Mouse (Mus musculus) kidney, postnatal 4 days (tissue): ENCODE measurements around the gene Cnp.
A peak's percentile ranks its signal among the peaks of the same experiment; 100 is the strongest.
"Not testable (repeated sequence)": the region's sequence is repeated elsewhere in the genome, so short reads cannot be mapped to it uniquely, and the experiment has no call there.

Experiments used
- DNase-seq, 2 experiments: peaks; one replicate each; pipeline ENCODE4 v3.0.0; 2021; ENCODE audit warnings: mixed read lengths in 2 of 2

Cnp gene

GRCm38 (mm10) chr11:100557563-100557962 lies 17.1 kb upstream of the Cnp start:
- no peak for DNase-seq

DNA sequence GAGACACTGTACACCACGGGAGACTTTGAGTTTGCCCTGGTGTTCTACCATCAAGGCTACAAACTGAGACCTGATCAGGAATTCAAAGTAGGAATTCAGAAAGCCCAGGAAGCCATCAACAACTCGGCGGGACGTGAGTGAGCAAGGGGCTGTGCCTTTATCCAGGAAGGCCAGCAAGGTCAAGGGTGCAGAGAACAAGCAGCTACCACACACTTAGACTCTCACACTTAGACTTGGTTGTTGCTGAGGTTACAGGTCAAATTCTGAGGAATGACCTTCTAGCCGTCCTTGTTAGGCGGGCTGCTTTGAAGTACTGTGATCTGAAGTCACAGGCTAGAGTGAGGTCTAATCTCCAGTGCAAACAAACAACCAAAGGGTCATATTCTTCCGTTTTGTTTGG lies 15.2 kb upstream of the Cnp start:
- no peak for DNase-seq

- no peak for DNase-seq
These were observed 13.0 kb upstream of the Cnp start for GRCm38 (mm10) chr11:100561748-100562147.

DNA sequence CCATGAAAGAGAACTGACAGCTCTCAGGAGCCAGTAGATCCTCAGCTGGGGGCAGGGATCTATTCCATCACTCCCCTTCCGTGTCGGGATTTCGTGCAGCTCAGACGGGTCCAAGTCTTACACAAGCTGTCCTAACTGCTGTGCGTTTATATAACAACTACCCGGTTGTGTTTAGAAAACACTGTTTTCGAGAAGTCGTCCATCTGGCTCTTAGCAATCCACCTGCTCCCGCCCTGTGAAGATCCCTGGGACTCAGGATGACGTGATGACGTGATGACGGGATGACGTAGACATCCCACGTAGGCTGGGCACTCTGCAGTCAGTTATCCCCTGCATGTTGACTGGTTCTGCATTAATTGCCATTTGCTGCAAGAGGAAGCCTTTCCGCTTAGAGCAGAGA lies 10.4 kb upstream of the Cnp start:
- DNase-seq, result no peak

- DNase-seq, result no peak
These were observed 10.0 kb upstream of the Cnp start for GRCm38 (mm10) chr11:100564703-100565102.

GRCm38 (mm10) chr11:100567229-100567628 lies 7.5 kb upstream of the Cnp start:
- no peak for DNase-seq

DNA sequence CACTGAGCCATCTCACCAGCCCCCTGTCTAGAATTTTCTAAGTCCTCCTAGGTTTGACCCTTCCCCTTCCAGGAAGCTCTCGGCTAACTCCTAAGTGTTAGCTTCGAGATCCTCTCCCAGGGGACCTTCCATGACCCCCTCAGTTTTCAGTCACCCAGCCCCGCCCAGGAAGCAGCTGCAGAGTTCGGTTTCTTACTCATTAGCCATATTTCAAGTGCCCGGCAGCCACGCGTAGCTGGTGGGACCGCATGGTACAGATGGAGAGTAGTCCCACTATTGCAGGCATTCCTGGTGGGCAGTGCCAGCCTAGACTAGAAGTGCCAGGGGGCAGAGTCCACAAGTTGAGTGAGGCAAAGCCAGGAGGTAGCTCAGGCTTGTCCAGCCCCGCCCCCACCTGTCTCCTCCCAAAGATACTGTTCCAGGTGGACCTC lies 6.9 kb upstream of the Cnp start:
- peak; percentile 57 to 77 for DNase-seq

- no peak for DNase-seq
These were observed 6.0 kb upstream of the Cnp start for GRCm38 (mm10) chr11:100568692-100569091.

- DNase-seq, result no peak
These were observed 4.9 kb upstream of the Cnp start for GRCm38 (mm10) chr11:100569789-100570188.

DNA sequence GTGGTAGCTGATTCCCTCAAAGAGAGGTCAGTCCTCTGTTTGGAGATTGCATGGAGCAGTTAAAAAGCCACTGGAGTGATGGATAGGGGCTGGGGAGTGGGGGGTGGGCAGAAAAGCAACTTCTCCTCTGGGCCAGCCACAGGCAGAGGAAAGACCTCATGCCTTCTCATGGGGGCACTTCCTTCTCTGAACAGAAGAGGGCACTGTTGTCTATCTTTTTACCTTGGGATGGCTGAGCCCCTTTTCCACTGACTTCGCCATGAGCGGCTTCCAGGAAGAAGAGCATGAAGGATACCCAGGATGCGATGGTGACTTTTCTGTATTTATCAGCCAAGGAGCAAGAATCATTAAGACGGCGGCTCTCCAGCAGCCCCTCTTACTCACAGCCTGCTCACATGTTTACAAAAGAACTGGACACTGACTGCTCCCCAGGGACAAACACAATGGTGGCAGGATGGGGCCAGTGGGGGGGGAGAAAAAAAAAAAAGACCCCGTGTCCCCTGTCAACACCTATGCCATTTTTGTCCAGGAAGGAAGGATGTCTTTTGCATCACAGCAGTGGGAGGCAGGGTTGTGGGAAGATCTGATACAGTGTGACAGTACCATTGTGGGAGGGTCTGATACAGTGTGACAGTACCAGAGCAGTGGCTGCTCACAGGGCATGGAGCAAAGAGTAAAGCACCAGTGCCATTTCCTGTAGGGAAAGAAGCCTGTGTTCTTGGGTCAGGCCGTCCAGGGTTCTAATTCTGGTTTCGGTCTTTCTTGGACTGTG lies 4.1 kb upstream of the Cnp start:
- peak; percentile 73 to 80 for DNase-seq

GRCm38 (mm10) chr11:100571202-100571567 lies 3.5 kb upstream of the Cnp start:
- no peak for DNase-seq

DNA sequence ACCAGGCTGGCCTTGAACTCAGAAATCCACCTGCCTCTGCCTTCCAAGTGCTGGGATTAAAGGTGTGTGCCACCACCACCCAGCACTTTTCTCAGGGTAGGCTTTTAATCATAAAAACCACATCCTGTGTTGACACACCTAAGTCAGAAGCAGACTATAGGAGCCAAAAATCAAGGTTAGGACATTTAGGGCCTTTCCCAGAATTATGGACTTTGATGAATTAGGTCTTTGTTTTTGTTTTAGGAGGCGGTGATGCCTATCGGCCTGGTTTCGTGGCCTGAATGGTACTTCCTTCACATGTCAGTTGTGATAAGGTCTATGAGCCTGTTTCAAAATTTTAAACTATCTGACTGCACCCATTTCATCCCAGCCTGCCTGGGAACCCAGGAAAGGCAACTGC lies 516 bp upstream of the Cnp start:
- no peak for DNase-seq

DNA sequence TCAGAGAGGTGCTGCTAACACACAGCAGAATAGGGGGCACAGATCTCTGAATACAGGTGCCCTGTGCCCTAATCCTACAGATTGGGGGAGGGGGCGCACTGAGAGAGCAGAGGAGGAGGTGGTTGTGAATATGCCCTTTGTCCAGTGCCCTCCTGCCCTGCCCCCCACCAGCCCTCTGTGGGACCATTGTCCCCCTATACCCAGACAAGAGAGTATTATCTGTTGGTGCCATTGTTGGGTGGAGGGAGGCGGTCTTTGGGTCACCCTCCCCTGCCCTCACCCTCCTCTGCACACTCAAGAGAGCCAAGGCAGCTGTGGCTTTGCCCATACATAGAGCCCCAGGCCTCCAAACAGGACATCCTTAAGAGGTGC lies 766 bp downstream of the Cnp start:
- no peak for DNase-seq

- no peak for DNase-seq
These were observed 1.6 kb downstream of the Cnp start for GRCm38 (mm10) chr11:100576256-100576655.

- no peak for DNase-seq
These were observed 3.3 kb downstream of the Cnp start for GRCm38 (mm10) chr11:100577852-100578599.

GRCm38 (mm10) chr11:100579116-100579799 lies 4.6 kb downstream of the Cnp start:
- no peak for DNase-seq

- no peak for DNase-seq
These were observed 5.6 kb downstream of the Cnp start for GRCm38 (mm10) chr11:100580275-100580674.

DNA sequence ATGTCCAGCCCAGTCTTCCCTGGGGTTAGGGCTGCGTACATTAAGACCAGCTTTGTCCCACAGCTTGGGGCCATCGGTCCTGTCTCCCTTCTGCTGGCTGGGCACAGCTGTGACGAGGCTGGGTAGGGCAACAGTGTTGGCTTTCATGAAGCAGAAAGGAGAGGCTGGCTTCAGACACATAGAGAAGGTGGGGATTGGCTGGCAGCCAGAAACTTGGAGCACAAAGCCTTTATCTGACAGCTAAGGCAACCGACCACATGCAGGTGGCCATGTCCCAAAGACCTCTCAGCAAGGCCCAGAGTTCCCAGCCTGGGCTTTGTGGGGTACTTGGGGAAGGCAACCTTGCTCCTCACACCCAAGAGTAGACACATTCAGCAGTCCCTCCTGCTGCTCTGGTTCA lies 7.1 kb downstream of the Cnp start:
- peak in 1 of 2 experiments; percentile 37 for DNase-seq

GRCm38 (mm10) chr11:100582413-100582812 lies 7.7 kb downstream of the Cnp start:
- DNase-seq, result not testable (repeated sequence)

- DNase-seq, result no peak
These were observed 8.1 kb downstream of the Cnp start for GRCm38 (mm10) chr11:100582836-100583235.

- DNase-seq, result no peak
These were observed 9.9 kb downstream of the Cnp start for GRCm38 (mm10) chr11:100584561-100584961.

- no peak for DNase-seq
These were observed 10.4 kb downstream of the Cnp start for GRCm38 (mm10) chr11:100585148-100585547.

- DNase-seq, result no peak
These were observed 13.8 kb downstream of the Cnp start for GRCm38 (mm10) chr11:100588462-100588861.
